Mouse (Mus musculus) liver, embryonic 12.5 days (tissue): ENCODE data around the gene Ppm1a. TPM values are rescaled to one million over a fixed set of nuclear protein-coding genes. Genes with fewer than 3 reads are reported as not detected.

Source experiments
- ATAC-seq: fragments of 200-750 bp; cut with Nextera tagmentation; 2 replicates; pipeline ENCODE4 v1.8.0; 2017; ENCODE audit warnings: moderate number of reproducible peaks, mild to moderate bottlenecking, moderate library complexity
- H3K27ac ChIP-seq: fragments of 300-500 bp; sonication (generic); 2 replicates; pipeline ENCODE4 v1.5.1; 2016; ENCODE audit warnings: mild to moderate bottlenecking
- H3K27me3 ChIP-seq: fragments of 300-500 bp; sonication (generic); replicated peaks from 2 replicates; pipeline ENCODE4 v1.6.1; 2016; ENCODE audit warnings: mild to moderate bottlenecking, moderate library complexity
- H3K36me3 ChIP-seq: fragments of 300-500 bp; sonication (generic); 2 replicates; pipeline ENCODE4 v1.6.1; 2016; ENCODE audit warnings: mild to moderate bottlenecking, moderate library complexity
- H3K4me1 ChIP-seq: fragments of 300-500 bp; sonication (generic); 2 replicates; pipeline ENCODE4 v1.6.1; 2016
- H3K4me2 ChIP-seq: fragments of 300-500 bp; sonication (generic); 2 replicates; pipeline ENCODE4 v1.6.1; 2016; ENCODE audit warnings: mild to moderate bottlenecking, moderate library complexity
- H3K4me3 ChIP-seq: fragments of 300-500 bp; sonication (generic); 2 replicates; pipeline ENCODE4 v1.5.1; 2016; ENCODE audit warnings: mild to moderate bottlenecking, moderate library complexity
- H3K9ac ChIP-seq: fragments of 300-500 bp; sonication (generic); 2 replicates; pipeline ENCODE4 v1.6.1; 2016; ENCODE audit warnings: mild to moderate bottlenecking, moderate library complexity
- H3K9me3 ChIP-seq: fragments of 300-500 bp; sonication (generic); replicated peaks from 2 replicates; pipeline ENCODE4 v1.6.1; 2016; ENCODE audit warnings: mild to moderate bottlenecking, moderate library complexity
- WGBS: fragments of 180-500 bp; shearing (Covaris S2); methylation state at CpG from one replicate; pipeline ENCODE4 v1.1.7; 2016; ENCODE audit not compliant: insufficient replicate concordance; 5-methylcytosine and 5-hydroxymethylcytosine counted together
- polyA plus RNA-seq: library from polyadenylated mRNA; unstranded; fragments of >200 nt; fragmentation: Nextera tagmentation; extraction: Ambion mirVana; gene quantifications from 2 replicates; pipeline ENCODE4 v1.2.1, GENCODE M21; 2016

Ppm1a gene
- polyA plus RNA-seq, 1 experiment from 2014 or later = 47.3 TPM

GRCm38 (mm10) chr12:72745486-72745885 is 11.8 kb upstream of the Ppm1a start:
- Histone ChIP-seq H3K9me3 (no peaks in the 10 kb centered on the region), H3K36me3 (no peaks in the 10 kb centered on the region), H3K4me2 (peak overlapping the region; percentile 25), H3K27me3 (no peaks in the 10 kb centered on the region), H3K9ac (no peak overlapping the region), H3K4me3 (no peak overlapping the region), H3K4me1 (peaks cover 11% of the 10 kb centered on the region; the same call in 1 of the 2 replicates), H3K27ac (no peak overlapping the region)
- ATAC-seq = no peak
- WGBS = 49% methylated on average over 14 of the region's 14 CpGs

- H3K27ac ChIP-seq = no peak overlapping the region
- H3K4me1 ChIP-seq = peaks cover 11% of the 10 kb centered on the region; the same call in 1 of the 2 replicates
- no peak overlapping the region for H3K9ac ChIP-seq
- no peaks in the 10 kb centered on the region for H3K36me3 ChIP-seq
- no peak overlapping the region for H3K4me3 ChIP-seq
- no peaks in the 10 kb centered on the region for H3K27me3 ChIP-seq
- no peaks in the 10 kb centered on the region for H3K9me3 ChIP-seq
- no peak overlapping the region for H3K4me2 ChIP-seq
- ATAC-seq = no peak
- WGBS = 58% methylated on average over 4 of the region's 4 CpGs
These were observed 8.9 kb upstream of the Ppm1a start for GRCm38 (mm10) chr12:72748341-72748740.

GRCm38 (mm10) chr12:72748841-72749240 is 8.4 kb upstream of the Ppm1a start:
- H3K9ac ChIP-seq = no peak overlapping the region
- H3K4me1 ChIP-seq = peaks cover 11% of the 10 kb centered on the region; the same call in 1 of the 2 replicates
- no peak overlapping the region for H3K27ac ChIP-seq
- H3K27me3 ChIP-seq = no peaks in the 10 kb centered on the region
- no peak overlapping the region for H3K4me2 ChIP-seq
- no peaks in the 10 kb centered on the region for H3K9me3 ChIP-seq
- ATAC-seq = no peak
- no peaks in the 10 kb centered on the region for H3K36me3 ChIP-seq
- WGBS = 77% methylated on average over 4 of the region's 4 CpGs
- no peak overlapping the region for H3K4me3 ChIP-seq

- ATAC-seq = no peak
- no peak overlapping the region for H3K27ac ChIP-seq
- no peak overlapping the region for H3K9ac ChIP-seq
- no peaks in the 10 kb centered on the region for H3K36me3 ChIP-seq
- 75% methylated on average over 2 of the region's 2 CpGs for WGBS
- H3K4me3 ChIP-seq = no peak overlapping the region
- H3K4me1 ChIP-seq = peaks cover 11% of the 10 kb centered on the region; the same call in 1 of the 2 replicates
- no peaks in the 10 kb centered on the region for H3K27me3 ChIP-seq
- no peak overlapping the region for H3K4me2 ChIP-seq
- no peaks in the 10 kb centered on the region for H3K9me3 ChIP-seq
These were observed 7.8 kb upstream of the Ppm1a start for GRCm38 (mm10) chr12:72749500-72749899.

GRCm38 (mm10) chr12:72750016-72750415 is 7.2 kb upstream of the Ppm1a start:
- H3K4me2 ChIP-seq = no peak overlapping the region
- no peaks in the 10 kb centered on the region for H3K27me3 ChIP-seq
- H3K4me1 ChIP-seq = peaks cover 7% of the 10 kb centered on the region; the same call in 1 of the 2 replicates
- H3K9me3 ChIP-seq = no peaks in the 10 kb centered on the region
- no peak overlapping the region for H3K4me3 ChIP-seq
- no peak for ATAC-seq
- H3K27ac ChIP-seq = no peak overlapping the region
- H3K36me3 ChIP-seq = no peaks in the 10 kb centered on the region
- 53% methylated on average over 5 of the region's 5 CpGs for WGBS
- H3K9ac ChIP-seq = no peak overlapping the region

GRCm38 (mm10) chr12:72750606-72751005 is 6.6 kb upstream of the Ppm1a start:
- 60% methylated on average over 2 of the region's 2 CpGs for WGBS
- no peak overlapping the region for H3K27ac ChIP-seq
- ATAC-seq = no peak

GRCm38 (mm10) chr12:72757596-72757995 is 341 bp downstream of the Ppm1a start:
- H3K27me3 ChIP-seq = no peaks in the 10 kb centered on the region
- WGBS = 21% methylated on average over 1 of the region's 1 CpGs
- no peaks in the 10 kb centered on the region for H3K9me3 ChIP-seq
- peaks cover 29% of the 10 kb centered on the region for H3K4me1 ChIP-seq
- no peak overlapping the region for H3K4me3 ChIP-seq
- H3K27ac ChIP-seq = no peak overlapping the region
- H3K36me3 ChIP-seq = no peaks in the 10 kb centered on the region
- H3K9ac ChIP-seq = no peak overlapping the region
- no peak for ATAC-seq
- no peak overlapping the region for H3K4me2 ChIP-seq

More at GRCm38 (mm10) chr12:72750606-72751005, 6.6 kb upstream of the Ppm1a start:
- H3K36me3 ChIP-seq = no peaks in the 10 kb centered on the region
- no peak overlapping the region for H3K4me3 ChIP-seq
- no peaks in the 10 kb centered on the region for H3K9me3 ChIP-seq
- H3K27me3 ChIP-seq = no peaks in the 10 kb centered on the region
- H3K4me1 ChIP-seq = 0 out of 2 replicates have a peak, but pooled peaks cover under 1% of the 10 kb centered on the region
- H3K9ac ChIP-seq = no peak overlapping the region
- no peak overlapping the region for H3K4me2 ChIP-seq

GRCm38 (mm10) chr12:72759956-72760355 is 2.7 kb downstream of the Ppm1a start:
- Histone ChIP-seq H3K4me2 (peak overlapping the region; percentile 86), H3K27me3 (no peaks in the 10 kb centered on the region), H3K4me3 (peak overlapping the region; percentile 85), H3K36me3 (no peaks in the 10 kb centered on the region), H3K4me1 (peaks cover 48% of the 10 kb centered on the region), H3K9me3 (no peaks in the 10 kb centered on the region), H3K27ac (no peak overlapping the region), H3K9ac (peak overlapping the region; percentile 98)
- 20% methylated on average over 7 of the region's 7 CpGs for WGBS
- ATAC-seq = no peak

GRCm38 (mm10) chr12:72760376-72761229 is 3.3 kb downstream of the Ppm1a start:
- Histone ChIP-seq H3K36me3 (no peaks in the 10 kb centered on the region), H3K4me3 (peak overlapping the region; percentile 85), H3K9ac (peak overlapping the region; percentile 98), H3K9me3 (no peaks in the 10 kb centered on the region), H3K4me1 (peaks cover 48% of the 10 kb centered on the region), H3K27ac (peak overlapping the region; percentile 98), H3K4me2 (peak overlapping the region; percentile 86), H3K27me3 (no peaks in the 10 kb centered on the region)
- under 1% methylated on average over 67 of the region's 78 CpGs for WGBS
- ATAC-seq = peak; percentile 90

- WGBS = under 1% methylated on average over 36 of the region's 71 CpGs
- peak; percentile 68 for ATAC-seq
- no peaks in the 10 kb centered on the region for H3K27me3 ChIP-seq
These were observed 4.0 kb downstream of the Ppm1a start for GRCm38 (mm10) chr12:72761230-72761648.

GRCm38 (mm10) chr12:72761649-72762261 is 4.5 kb downstream of the Ppm1a start:
- Histone ChIP-seq H3K9me3 (no peaks in the 10 kb centered on the region), H3K36me3 (no peaks in the 10 kb centered on the region), H3K27me3 (no peaks in the 10 kb centered on the region), H3K4me3 (peak overlapping the region; percentile 85), H3K4me1 (peaks cover 48% of the 10 kb centered on the region), H3K4me2 (peak overlapping the region; percentile 86), H3K9ac (peak overlapping the region; percentile 98), H3K27ac (peak overlapping the region; percentile 98)
- whole genome bisulfite sequencing = under 1% methylated on average over 42 of the region's 43 CpGs
- ATAC-seq = peak; percentile 80

More at GRCm38 (mm10) chr12:72761230-72761648, 4.0 kb downstream of the Ppm1a start:
- Histone ChIP-seq H3K9ac (peak overlapping the region; percentile 98), H3K4me3 (peak overlapping the region; percentile 85), H3K27ac (peak overlapping the region; percentile 98), H3K4me1 (peaks cover 48% of the 10 kb centered on the region), H3K36me3 (no peaks in the 10 kb centered on the region), H3K4me2 (peak overlapping the region; percentile 86), H3K9me3 (no peaks in the 10 kb centered on the region)

- H3K9me3 ChIP-seq = no peaks in the 10 kb centered on the region
- H3K9ac ChIP-seq = peak overlapping the region; percentile 98
- H3K4me1 ChIP-seq = peaks cover 48% of the 10 kb centered on the region
- H3K27me3 ChIP-seq = no peaks in the 10 kb centered on the region
- H3K4me2 ChIP-seq = peak overlapping the region; percentile 86
- 0% methylated on average over 1 of the region's 1 CpGs for WGBS
- H3K36me3 ChIP-seq = no peaks in the 10 kb centered on the region
- peak overlapping the region; percentile 85 for H3K4me3 ChIP-seq
- H3K27ac ChIP-seq = peak overlapping the region; percentile 98
- no peak for ATAC-seq
These were observed 5.2 kb downstream of the Ppm1a start for GRCm38 (mm10) chr12:72762502-72762901.
